Mouse (Mus musculus): ENCODE measurements around the gene Olfr320. TPM values are rescaled to one million over a fixed set of nuclear protein-coding genes. Genes with fewer than 3 reads are reported as not detected.

The Olfr320 gene
- polyA plus RNA-seq (2012; rRNA removed; ENCODE audit: low replicate concordance): not detected in 2 replicates

GRCm38 (mm10) chr11:58680799-58681198 lies at the start of gene Olfr320:
TSS of gene Olfr320 (plus strand) at chr11:58681099.

GRCm38 (mm10) chr11:58640272-58640867 lies 40.5 kb upstream of the Olfr320 start, which contains the start of gene Trim58:
TSS of gene Trim58 (plus strand) at chr11:58640465.

GRCm38 (mm10) chr11:58658596-58658995 lies 22.3 kb upstream of the Olfr320 start, which contains the start of gene Olfr322:
TSS of gene Olfr322 (plus strand) at chr11:58658782.

GRCm38 (mm10) chr11:58698862-58699261 lies 18.0 kb downstream of the Olfr320 start, which contains the start of gene Olfr319:
TSS of gene Olfr319 (plus strand) at chr11:58699162.

GRCm38 (mm10) chr11:58723914-58724313 lies 43.0 kb downstream of the Olfr320 start, which contains the start of gene Olfr318:
TSS of gene Olfr318 (minus strand) at chr11:58724014.

Other genes starting within 250 kb of the Olfr320 start
- gene Gm12253, start 248.5 kb upstream of the Olfr320 start, polyA plus RNA-seq (2012; rRNA removed; ENCODE audit: low replicate concordance): 0.11 and 0.19 TPM in 2 replicates
- gene Lypd9, start 228.2 kb upstream of the Olfr320 start, polyA plus RNA-seq (2012; rRNA removed; ENCODE audit: low replicate concordance): not detected in 2 replicates
- not detected in 2 replicates for gene Olfr30, start 218.8 kb upstream of the Olfr320 start, polyA plus RNA-seq (2012; rRNA removed; ENCODE audit: low replicate concordance)
- gene Olfr332, start 188.5 kb upstream of the Olfr320 start, polyA plus RNA-seq (2012; rRNA removed; ENCODE audit: low replicate concordance): not detected in 2 replicates
- gene Olfr331, start 178.5 kb upstream of the Olfr320 start, polyA plus RNA-seq (2012; rRNA removed; ENCODE audit: low replicate concordance): not detected in 2 replicates
- 0.12 TPM in 1 of 2 replicates, not detected in the other for gene Olfr330, start 146.3 kb upstream of the Olfr320 start, polyA plus RNA-seq (2012; rRNA removed; ENCODE audit: low replicate concordance)
- gene Olfr329-ps, start 134.7 kb upstream of the Olfr320 start, polyA plus RNA-seq (2012; rRNA removed; ENCODE audit: low replicate concordance): 0.11 TPM in 1 of 2 replicates, not detected in the other
- 0.04 TPM in 1 of 2 replicates, not detected in the other for gene Olfr328, start 125.5 kb upstream of the Olfr320 start, polyA plus RNA-seq (2012; rRNA removed; ENCODE audit: low replicate concordance)
- gene Olfr224, start 110.5 kb upstream of the Olfr320 start, polyA plus RNA-seq (2012; rRNA removed; ENCODE audit: low replicate concordance): 0.13 TPM in 1 of 2 replicates, not detected in the other
- gene Olfr325, start 103.4 kb upstream of the Olfr320 start, polyA plus RNA-seq (2012; rRNA removed; ENCODE audit: low replicate concordance): not detected in 2 replicates
- not detected in 2 replicates for gene Olfr324, start 86.0 kb upstream of the Olfr320 start, polyA plus RNA-seq (2012; rRNA removed; ENCODE audit: low replicate concordance)
- gene 2210407C18Rik, start 65.0 kb upstream of the Olfr320 start, polyA plus RNA-seq (2012; rRNA removed; ENCODE audit: low replicate concordance): 0.82 and 1.9 TPM in 2 replicates
- 0.92 TPM in 1 of 2 replicates, not detected in the other for gene Olfr323, start 50.6 kb upstream of the Olfr320 start, polyA plus RNA-seq (2012; rRNA removed; ENCODE audit: low replicate concordance)
- gene Trim58, start 40.6 kb upstream of the Olfr320 start, polyA plus RNA-seq (2012; rRNA removed; ENCODE audit: low replicate concordance): 0.11 TPM in 1 of 2 replicates, not detected in the other
- gene Olfr322, start 22.3 kb upstream of the Olfr320 start, polyA plus RNA-seq (2012; rRNA removed; ENCODE audit: low replicate concordance): not detected in 2 replicates
- not detected in 2 replicates for gene Olfr319, start 18.1 kb downstream of the Olfr320 start, polyA plus RNA-seq (2012; rRNA removed; ENCODE audit: low replicate concordance)
- not detected in 2 replicates for gene Olfr318, start 42.9 kb downstream of the Olfr320 start, polyA plus RNA-seq (2012; rRNA removed; ENCODE audit: low replicate concordance)
- gene Olfr317, start 58.1 kb downstream of the Olfr320 start, polyA plus RNA-seq (2012; rRNA removed; ENCODE audit: low replicate concordance): not detected in 2 replicates
- gene Olfr316, start 71.6 kb downstream of the Olfr320 start, polyA plus RNA-seq (2012; rRNA removed; ENCODE audit: low replicate concordance): not detected in 2 replicates
- not detected in 2 replicates for gene Olfr315, start 92.1 kb downstream of the Olfr320 start, polyA plus RNA-seq (2012; rRNA removed; ENCODE audit: low replicate concordance)
- gene Olfr314, start 101.9 kb downstream of the Olfr320 start, polyA plus RNA-seq (2012; rRNA removed; ENCODE audit: low replicate concordance): not detected in 2 replicates
- 0.62 TPM in 1 of 2 replicates, not detected in the other for gene Fam183b, start 120.9 kb downstream of the Olfr320 start, polyA plus RNA-seq (2012; rRNA removed; ENCODE audit: low replicate concordance)
- gene Olfr313, start 133.9 kb downstream of the Olfr320 start, polyA plus RNA-seq (2012; rRNA removed; ENCODE audit: low replicate concordance): not detected in 2 replicates
- gene Olfr312, start 148.1 kb downstream of the Olfr320 start, polyA plus RNA-seq (2012; rRNA removed; ENCODE audit: low replicate concordance): not detected in 2 replicates
- gene Olfr311, start 158.2 kb downstream of the Olfr320 start, polyA plus RNA-seq (2012; rRNA removed; ENCODE audit: low replicate concordance): not detected in 2 replicates
- 2.2 and 4.6 TPM in 2 replicates for gene Gm12258, start 166.1 kb downstream of the Olfr320 start, polyA plus RNA-seq (2012; rRNA removed; ENCODE audit: low replicate concordance)
- gene 2810021J22Rik, start 186.1 kb downstream of the Olfr320 start, polyA plus RNA-seq (2012; rRNA removed; ENCODE audit: low replicate concordance): 2.4 and 5.2 TPM in 2 replicates
- gene Zfp39, start 223.1 kb downstream of the Olfr320 start, polyA plus RNA-seq (2012; rRNA removed; ENCODE audit: low replicate concordance): 0.98 and 1.5 TPM in 2 replicates
- gene Btnl10, start 236.8 kb downstream of the Olfr320 start, polyA plus RNA-seq (2012; rRNA removed; ENCODE audit: low replicate concordance): not detected in 2 replicates